Mouse (Mus musculus): Measurements from ENCODE around the gene Etnk2.
A peak's percentile ranks its signal among the peaks of the same experiment; 100 is the strongest.

The Etnk2 gene

GRCm38 (mm10) chr1:133353371-133353809, 10.0 kb upstream of the Etnk2 start:
- DNase-seq: peak; percentile 86

GRCm38 (mm10) chr1:133355469-133355868, 7.9 kb upstream of the Etnk2 start:
- no peak for DNase-seq

- DNase-seq: no peak
These were observed 7.5 kb upstream of the Etnk2 start for GRCm38 (mm10) chr1:133355912-133356311.

GRCm38 (mm10) chr1:133356330-133356729, 7.0 kb upstream of the Etnk2 start:
- DNase-seq: no peak

- DNase-seq: no peak
These were observed 2.4 kb upstream of the Etnk2 start for GRCm38 (mm10) chr1:133361006-133361405.

- no peak for DNase-seq
These were observed 1.3 kb upstream of the Etnk2 start for GRCm38 (mm10) chr1:133362103-133362502.

- DNase-seq: no peak
These were observed 754 bp downstream of the Etnk2 start for GRCm38 (mm10) chr1:133364022-133364630.

- DNase-seq: no peak
These were observed 1.5 kb downstream of the Etnk2 start for GRCm38 (mm10) chr1:133364890-133365289.

GRCm38 (mm10) chr1:133366951-133367605, 3.7 kb downstream of the Etnk2 start:
- DNase-seq: no peak

GRCm38 (mm10) chr1:133367606-133368488, 4.5 kb downstream of the Etnk2 start:
- DNase-seq: no peak

- no peak for DNase-seq
These were observed 5.3 kb downstream of the Etnk2 start for GRCm38 (mm10) chr1:133368644-133369043.

- DNase-seq: no peak
These were observed 7.0 kb downstream of the Etnk2 start for GRCm38 (mm10) chr1:133370352-133370751.

- DNase-seq: no peak
These were observed 8.1 kb downstream of the Etnk2 start for GRCm38 (mm10) chr1:133371431-133371830.

- no peak for DNase-seq
These were observed 8.7 kb downstream of the Etnk2 start for GRCm38 (mm10) chr1:133372113-133372512.

GRCm38 (mm10) chr1:133375696-133376346, 12.4 kb downstream of the Etnk2 start:
- DNase-seq: no peak

GRCm38 (mm10) chr1:133377547-133377946, 14.2 kb downstream of the Etnk2 start:
- DNase-seq: no peak

GRCm38 (mm10) chr1:133379254-133379985, 16.0 kb downstream of the Etnk2 start:
- no peak for DNase-seq

- no peak for DNase-seq
These were observed 16.6 kb downstream of the Etnk2 start for GRCm38 (mm10) chr1:133379986-133380320.

- peak; percentile 46 for DNase-seq
These were observed 17.1 kb downstream of the Etnk2 start for GRCm38 (mm10) chr1:133380347-133381065.

GRCm38 (mm10) chr1:133382008-133382407, 18.6 kb downstream of the Etnk2 start:
- peak; percentile 53 for DNase-seq

GRCm38 (mm10) chr1:133382552-133383155, 19.3 kb downstream of the Etnk2 start:
- DNase-seq: no peak
